Mouse (Mus musculus) embryonic facial prominence, embryonic 15.5 days (tissue): ENCODE measurements at regions not wholly inside any gene's neighbourhood (a gene's known extent, or its start where the extent isn't known, plus 50 kb on each side); places are given as distances from the start of the nearest gene placed in this dataset.
A peak's percentile ranks its signal among the peaks of the same experiment; 100 is the strongest.

Source experiments
- ATAC-seq: fragments of 200-750 bp; cut with Nextera tagmentation; 2 replicates; pipeline ENCODE4 v1.8.0; 2017; ENCODE audit warnings: low read depth, moderate TSS enrichment; ENCODE audit not compliant: insufficient number of reproducible peaks, low FRiP score, low TSS enrichment
- H3K27ac ChIP-seq: fragments of 300-500 bp; sonication (generic); replicated peaks from 2 replicates; pipeline ENCODE4 v1.5.1; 2015; ENCODE audit warnings: mild to moderate bottlenecking, inconsistent platforms
- H3K27me3 ChIP-seq: fragments of 300-500 bp; sonication (generic); 2 replicates; pipeline ENCODE4 v1.6.1; 2015; ENCODE audit warnings: inconsistent platforms
- H3K36me3 ChIP-seq: fragments of 300-500 bp; sonication (generic); 2 replicates; pipeline ENCODE4 v1.6.1; 2015; ENCODE audit warnings: mild to moderate bottlenecking, inconsistent platforms
- H3K4me1 ChIP-seq: fragments of 300-500 bp; sonication (generic); 2 replicates; pipeline ENCODE4 v1.6.1; 2015; ENCODE audit warnings: inconsistent platforms
- H3K4me2 ChIP-seq: fragments of 300-500 bp; sonication (generic); replicated peaks from 2 replicates; pipeline ENCODE4 v1.6.1; 2015; ENCODE audit warnings: mild to moderate bottlenecking, inconsistent platforms
- H3K4me3 ChIP-seq: fragments of 300-500 bp; sonication (generic); replicated peaks from 2 replicates; pipeline ENCODE4 v1.5.1; 2015; ENCODE audit warnings: mild to moderate bottlenecking, inconsistent platforms
- H3K9ac ChIP-seq: fragments of 300-500 bp; sonication (generic); 2 replicates; pipeline ENCODE4 v1.6.1; 2015; ENCODE audit warnings: inconsistent platforms
- H3K9me3 ChIP-seq: fragments of 300-500 bp; sonication (generic); replicated peaks from 2 replicates; pipeline ENCODE4 v1.6.1; 2016; ENCODE audit warnings: inconsistent platforms
- WGBS: fragments of 180-500 bp; shearing (Covaris S2); methylation state at CpG from one replicate; pipeline ENCODE4 v1.1.7; 2015; 5-methylcytosine and 5-hydroxymethylcytosine counted together

DNA sequence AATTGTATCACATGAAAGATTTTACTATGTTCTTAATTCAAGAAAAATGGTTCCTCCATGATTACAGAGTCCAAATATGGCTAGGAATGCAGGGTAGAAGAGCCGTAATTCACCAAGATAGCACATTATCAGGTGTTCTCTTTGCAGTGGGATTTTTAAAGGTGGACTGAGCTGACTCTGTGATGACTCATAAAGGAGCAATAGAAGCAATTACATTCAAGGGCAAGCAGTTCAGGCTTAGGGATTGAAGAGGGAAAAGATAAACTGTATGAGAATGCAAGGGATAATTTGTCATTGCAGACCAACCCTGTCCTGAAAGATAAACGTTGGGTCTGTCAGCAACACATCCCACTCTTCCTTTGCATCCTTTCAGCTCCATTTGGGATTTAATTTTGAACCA, 339.8 kb downstream of the Pdgfc start:
- no peaks in the 10 kb centered on the region for H3K27me3 ChIP-seq
- no peaks in the 10 kb centered on the region for H3K36me3 ChIP-seq
- H3K27ac ChIP-seq = no peak overlapping the region
- H3K9ac ChIP-seq = no peak overlapping the region
- H3K9me3 ChIP-seq = no peaks in the 10 kb centered on the region
- no peak for ATAC-seq
- H3K4me1 ChIP-seq = no peaks in the 10 kb centered on the region
- no peak overlapping the region for H3K4me3 ChIP-seq
- no peak overlapping the region for H3K4me2 ChIP-seq
- WGBS = 63% methylated on average over 2 of the region's 2 CpGs

DNA sequence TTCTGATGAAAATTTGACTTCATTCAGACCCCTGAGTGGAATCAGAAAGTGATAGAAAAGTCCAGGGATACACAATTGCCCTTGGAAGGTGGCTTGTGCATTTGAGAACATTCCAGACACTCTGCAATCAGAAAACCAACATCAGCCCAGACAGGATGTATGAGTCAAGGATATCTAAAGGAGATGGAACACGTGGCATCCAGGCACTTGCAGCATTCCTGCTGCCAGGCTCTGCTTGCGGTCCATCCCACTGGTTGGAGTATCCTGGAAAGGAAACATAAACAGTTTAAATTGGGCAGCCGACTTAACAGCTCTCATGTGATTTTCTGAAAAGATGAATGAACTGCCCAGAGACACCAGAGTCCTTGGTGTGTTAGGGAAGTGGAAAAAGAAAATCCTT, 341.2 kb downstream of the Pdgfc start:
- Histone ChIP-seq H3K4me3 (no peak overlapping the region), H3K9me3 (no peaks in the 10 kb centered on the region), H3K4me2 (no peak overlapping the region), H3K27ac (no peak overlapping the region), H3K27me3 (no peaks in the 10 kb centered on the region), H3K36me3 (no peaks in the 10 kb centered on the region), H3K9ac (no peak overlapping the region), H3K4me1 (no peaks in the 10 kb centered on the region)
- WGBS = 24% methylated on average over 3 of the region's 3 CpGs
- ATAC-seq = no peak

DNA sequence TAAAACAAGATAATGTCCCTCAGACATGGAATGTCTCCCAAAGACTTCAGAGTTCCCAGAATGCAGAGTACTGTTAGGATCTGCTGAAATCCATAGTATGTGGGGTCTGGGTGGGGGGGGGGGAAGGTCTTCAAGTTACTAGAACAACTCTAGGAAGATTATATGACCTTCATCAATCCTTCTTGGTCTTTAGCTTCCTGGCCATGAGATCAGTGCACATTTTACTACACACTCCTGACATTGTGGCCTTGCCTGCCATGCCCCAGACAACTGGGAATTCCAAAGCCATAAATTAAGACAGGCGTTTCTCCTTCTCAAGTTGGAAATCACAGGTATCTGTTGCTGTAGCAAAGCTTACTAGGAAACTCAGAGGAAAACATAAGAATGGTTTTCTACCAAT, 343.1 kb downstream of the Pdgfc start:
- H3K27ac ChIP-seq = no peak overlapping the region
- no peak overlapping the region for H3K9ac ChIP-seq
- H3K4me3 ChIP-seq = no peak overlapping the region
- H3K4me2 ChIP-seq = no peak overlapping the region
- WGBS = 67% methylated on average over 1 of the region's 1 CpGs
- no peaks in the 10 kb centered on the region for H3K9me3 ChIP-seq
- no peaks in the 10 kb centered on the region for H3K27me3 ChIP-seq
- no peaks in the 10 kb centered on the region for H3K4me1 ChIP-seq
- ATAC-seq = no peak
- H3K36me3 ChIP-seq = no peaks in the 10 kb centered on the region

DNA sequence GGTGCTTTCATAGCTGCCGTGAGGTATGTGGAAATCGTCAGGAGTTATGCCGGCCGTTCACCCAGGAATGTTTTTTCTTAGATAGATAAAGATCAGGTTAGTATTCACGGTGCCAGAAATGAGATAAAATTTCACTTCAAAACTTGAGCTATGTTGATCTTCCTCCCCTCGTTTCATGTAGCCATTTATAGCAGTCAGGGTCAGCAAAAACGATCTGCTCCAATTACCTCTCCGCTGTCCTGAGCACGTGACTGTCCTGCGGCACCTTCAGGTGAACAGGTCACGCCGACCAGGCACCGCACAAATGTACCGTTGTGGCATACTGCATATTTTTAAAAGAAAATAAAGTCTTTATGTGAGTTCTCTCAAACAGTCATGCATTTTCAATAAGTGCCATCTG, 350.7 kb downstream of the Pdgfc start:
- WGBS = 35% methylated on average over 14 of the region's 14 CpGs
- H3K27ac ChIP-seq = no peak overlapping the region
- H3K36me3 ChIP-seq = no peaks in the 10 kb centered on the region

DNA sequence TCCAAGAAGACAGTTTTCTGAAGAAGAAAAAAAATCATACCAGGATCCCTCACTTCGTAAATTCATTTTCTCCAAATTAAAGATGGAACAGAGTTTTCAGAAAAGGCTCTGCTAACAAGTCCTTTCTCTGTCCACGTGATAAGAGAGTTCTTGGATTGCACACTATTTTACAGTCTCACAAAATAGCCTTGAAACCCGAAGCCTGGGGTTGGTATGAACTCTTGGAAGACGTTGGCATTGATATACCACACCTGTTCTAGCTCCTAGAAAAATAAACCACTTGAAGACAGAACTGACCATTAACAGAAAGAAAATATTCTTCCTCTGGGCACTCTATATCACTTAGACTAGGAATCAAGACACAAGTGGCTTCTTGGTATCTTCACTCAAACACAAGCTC, 351.4 kb downstream of the Pdgfc start:
- Histone ChIP-seq H3K4me1 (no peaks in the 10 kb centered on the region), H3K27me3 (no peaks in the 10 kb centered on the region), H3K9ac (no peak overlapping the region), H3K4me2 (no peak overlapping the region), H3K27ac (no peak overlapping the region), H3K9me3 (no peaks in the 10 kb centered on the region), H3K4me3 (no peak overlapping the region), H3K36me3 (no peaks in the 10 kb centered on the region)
- 62% methylated on average over 4 of the region's 4 CpGs for WGBS
- ATAC-seq = no peak

More for the DNA sequence above, 350.7 kb downstream of the Pdgfc start:
- Histone ChIP-seq H3K9me3 (no peaks in the 10 kb centered on the region), H3K4me2 (no peak overlapping the region; the same call in 1 of the 2 replicates), H3K9ac (no peak overlapping the region), H3K27me3 (no peaks in the 10 kb centered on the region), H3K4me1 (no peaks in the 10 kb centered on the region), H3K4me3 (no peak overlapping the region)
- ATAC-seq = no peak

DNA sequence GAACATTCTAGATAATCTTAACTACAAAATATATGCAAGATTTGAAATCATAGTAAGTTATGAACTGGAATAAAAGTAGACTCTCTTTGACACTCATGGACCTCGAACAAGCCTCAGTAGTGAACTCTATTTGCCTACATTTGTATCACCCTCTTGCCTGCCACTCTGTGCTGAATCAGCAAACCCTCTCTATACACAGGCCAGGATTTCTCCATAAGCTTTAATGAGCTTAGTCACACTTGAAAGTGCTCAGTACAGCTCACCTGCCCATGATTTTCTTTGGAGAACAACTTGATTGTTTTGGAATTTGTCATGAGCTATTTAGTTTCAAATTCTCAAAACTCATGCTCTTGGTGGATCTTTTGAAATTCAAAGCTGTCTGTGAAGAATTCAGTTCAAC, 361.0 kb downstream of the Pdgfc start:
- H3K27ac ChIP-seq = no peak overlapping the region
- WGBS = 80% methylated on average over 1 of the region's 1 CpGs
- no peak overlapping the region for H3K9ac ChIP-seq
- H3K4me1 ChIP-seq = no peaks in the 10 kb centered on the region
- H3K36me3 ChIP-seq = no peaks in the 10 kb centered on the region
- H3K9me3 ChIP-seq = no peaks in the 10 kb centered on the region
- no peak for ATAC-seq
- H3K4me3 ChIP-seq = no peak overlapping the region
- H3K27me3 ChIP-seq = no peaks in the 10 kb centered on the region
- no peak overlapping the region for H3K4me2 ChIP-seq

DNA sequence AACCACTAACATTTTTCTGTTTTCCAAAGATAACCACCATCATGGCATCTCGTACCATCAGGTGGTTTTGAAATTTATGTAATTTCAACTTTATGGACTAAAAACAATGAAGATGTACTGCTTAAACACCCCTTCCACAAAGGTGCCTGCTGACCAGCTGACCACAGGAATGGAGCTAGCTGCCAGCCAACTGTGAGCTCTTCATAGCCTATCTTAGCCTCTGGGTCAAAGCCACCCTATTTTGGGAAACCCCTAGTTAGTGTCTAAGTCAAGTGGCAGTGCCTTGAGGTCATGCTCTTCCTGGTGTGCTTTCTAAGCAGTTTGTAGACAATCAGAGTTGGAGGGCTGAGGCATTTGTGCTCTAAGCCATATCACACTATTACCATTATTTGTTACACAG, 364.8 kb downstream of the Pdgfc start:
- 93% methylated on average over 1 of the region's 1 CpGs for WGBS
- Histone ChIP-seq H3K27ac (no peak overlapping the region), H3K4me2 (no peak overlapping the region), H3K9ac (no peak overlapping the region), H3K9me3 (no peaks in the 10 kb centered on the region), H3K4me1 (no peaks in the 10 kb centered on the region), H3K4me3 (no peak overlapping the region), H3K27me3 (no peaks in the 10 kb centered on the region), H3K36me3 (no peaks in the 10 kb centered on the region)
- no peak for ATAC-seq

DNA sequence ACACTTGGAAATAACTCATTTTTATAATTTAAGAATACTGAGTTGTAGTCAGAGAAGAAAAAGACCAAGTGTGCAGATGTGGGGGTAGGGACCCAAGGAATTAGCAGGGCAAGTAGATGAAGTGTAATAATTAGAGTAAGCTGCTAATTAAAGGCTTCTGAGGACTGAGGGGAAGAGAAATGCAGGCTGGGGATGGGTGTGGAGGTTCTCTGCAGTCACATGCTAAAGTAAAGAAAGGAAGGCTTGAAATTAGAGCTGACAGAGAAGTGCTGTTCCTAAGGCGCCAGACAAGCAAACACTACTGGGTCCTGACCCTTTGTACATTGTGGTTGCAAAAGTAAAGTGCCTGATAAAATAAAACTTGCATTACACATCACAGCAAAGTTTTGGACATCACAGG, 372.7 kb downstream of the Pdgfc start:
- Histone ChIP-seq H3K27ac (no peak overlapping the region), H3K27me3 (no peaks in the 10 kb centered on the region), H3K4me3 (no peak overlapping the region), H3K4me2 (no peak overlapping the region), H3K9ac (no peak overlapping the region), H3K9me3 (no peaks in the 10 kb centered on the region), H3K4me1 (no peaks in the 10 kb centered on the region), H3K36me3 (no peaks in the 10 kb centered on the region)
- 39% methylated on average over 1 of the region's 1 CpGs for WGBS
- 0 out of 2 replicates have a peak, but pooled peaks have one; percentile 43 for ATAC-seq

DNA sequence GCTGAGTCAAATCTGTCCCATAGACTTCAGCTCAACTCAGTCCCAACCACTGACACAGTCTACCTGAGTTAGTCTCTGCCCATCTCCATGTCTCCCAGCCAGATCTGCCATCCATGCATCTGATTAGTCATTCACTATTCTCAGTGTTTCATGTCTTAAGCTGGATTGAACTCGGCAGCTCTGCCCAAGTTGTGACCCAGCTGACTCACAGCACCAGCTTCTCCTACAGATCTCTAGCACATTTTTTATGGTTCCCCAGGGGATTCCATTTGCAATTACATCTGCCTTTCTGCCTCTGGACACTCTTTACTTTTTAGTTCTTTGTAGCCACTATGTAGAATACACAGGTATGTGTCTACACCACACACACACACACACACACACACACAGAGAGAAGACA, 385.7 kb downstream of the Pdgfc start:
- no peak overlapping the region for H3K27ac ChIP-seq

DNA sequence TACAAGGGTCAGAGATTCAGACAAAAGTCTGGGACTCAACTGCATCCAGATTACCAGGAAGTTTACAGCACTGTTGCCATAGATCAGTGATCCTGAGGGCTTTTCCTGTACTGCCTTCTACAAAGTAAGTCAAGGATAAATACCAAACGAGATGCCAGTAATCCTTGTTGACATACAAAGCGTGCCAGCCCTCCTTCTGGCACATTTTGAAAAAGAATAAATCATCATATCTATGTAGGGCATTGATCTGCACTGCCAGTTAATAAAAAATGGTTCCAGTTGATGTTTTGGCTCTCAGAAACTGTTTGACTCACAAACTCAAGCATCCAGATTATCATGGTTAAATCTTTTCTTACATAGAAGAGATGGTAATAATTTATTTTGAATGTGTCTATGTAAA, 390.5 kb downstream of the Pdgfc start:
- Histone ChIP-seq H3K27ac (no peak overlapping the region), H3K9me3 (no peaks in the 10 kb centered on the region), H3K4me2 (no peak overlapping the region), H3K4me1 (no peaks in the 10 kb centered on the region), H3K4me3 (no peak overlapping the region), H3K9ac (no peak overlapping the region), H3K27me3 (no peaks in the 10 kb centered on the region), H3K36me3 (no peaks in the 10 kb centered on the region)
- ATAC-seq = no peak
- 41% methylated on average over 2 of the region's 2 CpGs for WGBS

More for the DNA sequence above, 385.7 kb downstream of the Pdgfc start:
- no peak overlapping the region for H3K4me2 ChIP-seq
- WGBS = 59% methylated on average over 1 of the region's 1 CpGs
- H3K36me3 ChIP-seq = no peaks in the 10 kb centered on the region
- ATAC-seq = no peak
- no peak overlapping the region for H3K9ac ChIP-seq
- H3K4me3 ChIP-seq = no peak overlapping the region
- H3K9me3 ChIP-seq = no peaks in the 10 kb centered on the region
- no peaks in the 10 kb centered on the region for H3K27me3 ChIP-seq
- no peaks in the 10 kb centered on the region for H3K4me1 ChIP-seq
